Mouse (Mus musculus): Measurements from ENCODE around the gene Kcnh4. TPM values are rescaled to one million over a fixed set of nuclear protein-coding genes. Genes with fewer than 3 reads are reported as not detected.

The Kcnh4 gene
- polyA plus RNA-seq, 1 experiment: not detected

GRCm38 (mm10) chr11:100752294-100752693 is 7.4 kb downstream of the Kcnh4 start:
- Histone ChIP-seq H3K4me1 (ENCODE audit: control insufficient read depth, insufficient read depth, insufficient read length, low read length) (no peaks in the 10 kb centered on the region), H3K27ac (replicated peaks; ENCODE audit: low read depth, low read length) (no peak overlapping the region), H3K4me3 (ENCODE audit: insufficient read depth, low read depth, low read length) (no peak overlapping the region)

DNA sequence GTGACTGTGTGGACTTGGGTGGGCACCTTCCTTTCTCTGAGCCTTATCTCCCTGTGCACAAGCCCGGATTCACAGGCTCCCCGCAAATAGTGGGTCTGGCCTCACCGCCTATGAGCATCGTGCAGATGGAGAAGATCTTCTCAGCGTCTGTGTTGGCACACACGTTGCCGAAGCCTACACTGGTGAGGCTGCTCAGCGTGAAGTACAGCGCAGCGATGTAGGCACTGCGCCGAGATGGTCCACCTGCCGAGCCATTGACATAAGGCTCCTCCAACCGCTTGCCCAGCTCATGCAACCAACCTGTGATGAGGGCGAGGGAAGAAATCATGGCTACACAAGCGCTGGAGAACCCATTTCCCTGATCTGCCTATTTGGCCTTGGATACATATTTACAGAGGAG is 9.6 kb downstream of the Kcnh4 start:
- Histone ChIP-seq H3K4me3 (ENCODE audit: insufficient read depth, low read depth, low read length) (no peak overlapping the region), H3K4me1 (ENCODE audit: control insufficient read depth, insufficient read depth, insufficient read length, low read length) (no peaks in the 10 kb centered on the region), H3K27ac (replicated peaks; ENCODE audit: low read depth, low read length) (no peak overlapping the region)

GRCm38 (mm10) chr11:100749469-100749868 is 10.3 kb downstream of the Kcnh4 start:
- no peaks in the 10 kb centered on the region for H3K4me1 ChIP-seq (ENCODE audit: control insufficient read depth, insufficient read depth, insufficient read length, low read length)
- H3K4me3 ChIP-seq (ENCODE audit: insufficient read depth, low read depth, low read length): no peak overlapping the region
- no peak overlapping the region for H3K27ac ChIP-seq (replicated peaks; ENCODE audit: low read depth, low read length)

DNA sequence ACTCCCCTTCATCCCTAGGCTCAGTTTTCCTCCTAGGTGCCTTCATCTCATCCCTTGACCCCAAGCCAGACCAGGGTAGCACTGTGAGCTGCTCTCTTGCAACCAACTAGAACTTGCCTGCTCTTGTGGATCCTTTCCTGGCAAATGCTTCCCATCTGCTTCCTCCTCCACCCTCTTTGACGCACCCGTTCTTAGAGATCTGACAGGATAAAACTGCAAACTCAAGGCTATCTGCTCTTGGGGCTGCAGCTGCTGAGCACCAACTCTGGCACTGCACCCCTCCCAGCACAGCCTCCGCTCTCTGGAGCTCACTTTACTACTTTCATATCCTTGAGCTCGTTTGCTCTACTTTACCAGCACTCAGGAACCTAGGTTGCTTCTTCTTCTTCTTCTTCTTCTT is 11.1 kb downstream of the Kcnh4 start:
- no peaks in the 10 kb centered on the region for H3K4me1 ChIP-seq (ENCODE audit: control insufficient read depth, insufficient read depth, insufficient read length, low read length)
- no peak overlapping the region for H3K27ac ChIP-seq (replicated peaks; ENCODE audit: low read depth, low read length)
- H3K4me3 ChIP-seq (ENCODE audit: insufficient read depth, low read depth, low read length): no peak overlapping the region

DNA sequence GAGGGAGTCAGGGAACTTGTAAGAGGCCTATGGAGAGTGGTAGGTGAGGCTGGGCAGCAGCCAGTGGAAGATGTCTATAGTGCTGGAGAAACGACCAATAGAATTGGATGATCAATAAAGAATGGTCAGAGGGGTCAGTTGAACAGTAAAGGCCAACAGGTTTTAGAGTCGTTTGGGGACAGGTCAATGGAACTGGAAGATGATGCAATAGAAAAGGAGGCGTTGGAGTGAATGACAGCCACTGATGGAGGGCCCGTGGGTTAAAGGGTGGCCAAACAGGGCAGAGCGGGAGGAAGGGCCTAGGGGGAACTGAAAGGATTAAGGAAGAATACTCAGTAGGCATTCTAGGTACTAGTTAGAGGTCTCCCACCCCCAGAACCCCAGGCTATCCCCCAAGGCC is 12.6 kb downstream of the Kcnh4 start:
- H3K4me3 ChIP-seq (ENCODE audit: insufficient read depth, low read depth, low read length): no peak overlapping the region

DNA sequence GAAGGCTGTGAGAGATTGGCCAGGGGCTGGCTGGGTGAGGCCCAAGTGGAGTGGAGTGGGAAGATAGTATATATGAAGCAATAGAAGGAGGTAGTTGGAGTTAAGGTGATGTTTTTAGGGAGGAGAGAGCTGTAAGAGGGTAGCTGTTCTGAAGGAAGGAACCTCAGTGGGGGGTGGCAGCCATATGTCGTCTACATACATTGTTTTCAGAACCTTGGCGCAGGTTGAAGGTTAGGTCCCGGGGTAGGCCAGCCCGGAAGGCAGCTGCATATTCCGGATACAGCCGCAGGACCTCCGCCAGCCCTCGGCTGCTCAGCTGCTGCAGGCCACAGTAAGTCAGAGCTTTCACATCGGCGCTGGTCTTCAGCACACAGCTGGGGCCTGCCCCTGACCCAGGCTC is 13.2 kb downstream of the Kcnh4 start:
- H3K4me3 ChIP-seq (ENCODE audit: insufficient read depth, low read depth, low read length): no peak overlapping the region
- H3K4me1 ChIP-seq (ENCODE audit: control insufficient read depth, insufficient read depth, insufficient read length, low read length): peaks cover 3% of the 10 kb centered on the region; the same call in 1 of the 2 replicates
- no peak overlapping the region for H3K27ac ChIP-seq (replicated peaks; ENCODE audit: low read depth, low read length)

More for the DNA sequence above, 12.6 kb downstream of the Kcnh4 start:
- Histone ChIP-seq H3K4me1 (ENCODE audit: control insufficient read depth, insufficient read depth, insufficient read length, low read length) (no peaks in the 10 kb centered on the region), H3K27ac (replicated peaks; ENCODE audit: low read depth, low read length) (no peak overlapping the region)

DNA sequence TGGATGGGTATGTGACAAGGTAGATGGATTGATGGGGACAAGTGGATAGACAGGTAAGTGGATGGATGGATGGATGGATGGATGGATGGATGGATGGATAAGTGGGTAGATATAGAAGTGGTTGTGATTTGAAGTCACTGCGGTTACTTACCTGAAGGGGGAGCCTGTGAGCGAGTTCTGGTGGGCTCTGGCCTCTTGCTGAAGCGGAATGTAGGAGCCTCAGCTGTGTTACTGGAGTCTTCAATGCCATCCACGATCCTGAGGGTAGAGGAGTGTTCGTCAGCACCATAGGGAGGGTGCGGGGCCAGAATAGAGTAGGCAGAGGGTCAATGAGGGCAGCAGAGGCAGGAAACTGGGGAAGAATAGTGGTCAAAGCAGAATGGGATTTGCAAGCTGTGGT is 14.7 kb downstream of the Kcnh4 start:
- peaks cover 7% of the 10 kb centered on the region; the same call in 1 of the 2 replicates for H3K4me1 ChIP-seq (ENCODE audit: control insufficient read depth, insufficient read depth, insufficient read length, low read length)
- H3K27ac ChIP-seq (replicated peaks; ENCODE audit: low read depth, low read length): no peak overlapping the region
- no peak overlapping the region for H3K4me3 ChIP-seq (ENCODE audit: insufficient read depth, low read depth, low read length)

GRCm38 (mm10) chr11:100741348-100741747 is 18.4 kb downstream of the Kcnh4 start:
- Histone ChIP-seq H3K27ac (replicated peaks; ENCODE audit: low read depth, low read length) (no peak overlapping the region), H3K4me1 (ENCODE audit: control insufficient read depth, insufficient read depth, insufficient read length, low read length) (peaks cover 13% of the 10 kb centered on the region), H3K4me3 (ENCODE audit: insufficient read depth, low read depth, low read length) (no peak overlapping the region)

GRCm38 (mm10) chr11:100738749-100739148 is 21.0 kb downstream of the Kcnh4 start:
- Histone ChIP-seq H3K4me3 (ENCODE audit: insufficient read depth, low read depth, low read length) (no peak overlapping the region), H3K27ac (replicated peaks; ENCODE audit: low read depth, low read length) (no peak overlapping the region), H3K4me1 (ENCODE audit: control insufficient read depth, insufficient read depth, insufficient read length, low read length) (peaks cover 26% of the 10 kb centered on the region)

GRCm38 (mm10) chr11:100738066-100738604 is 21.6 kb downstream of the Kcnh4 start, which contains the start of gene Rab5c:
TSS of gene Rab5c (minus strand) at chr11:100738215.
- Histone ChIP-seq H3K4me1 (ENCODE audit: control insufficient read depth, insufficient read depth, insufficient read length, low read length) (peaks cover 26% of the 10 kb centered on the region), H3K27ac (replicated peaks; ENCODE audit: low read depth, low read length) (peak within 1 kb of the TSS; percentile 89), H3K4me3 (ENCODE audit: insufficient read depth, low read depth, low read length) (peak within 1 kb of the TSS; percentile 82)

DNA sequence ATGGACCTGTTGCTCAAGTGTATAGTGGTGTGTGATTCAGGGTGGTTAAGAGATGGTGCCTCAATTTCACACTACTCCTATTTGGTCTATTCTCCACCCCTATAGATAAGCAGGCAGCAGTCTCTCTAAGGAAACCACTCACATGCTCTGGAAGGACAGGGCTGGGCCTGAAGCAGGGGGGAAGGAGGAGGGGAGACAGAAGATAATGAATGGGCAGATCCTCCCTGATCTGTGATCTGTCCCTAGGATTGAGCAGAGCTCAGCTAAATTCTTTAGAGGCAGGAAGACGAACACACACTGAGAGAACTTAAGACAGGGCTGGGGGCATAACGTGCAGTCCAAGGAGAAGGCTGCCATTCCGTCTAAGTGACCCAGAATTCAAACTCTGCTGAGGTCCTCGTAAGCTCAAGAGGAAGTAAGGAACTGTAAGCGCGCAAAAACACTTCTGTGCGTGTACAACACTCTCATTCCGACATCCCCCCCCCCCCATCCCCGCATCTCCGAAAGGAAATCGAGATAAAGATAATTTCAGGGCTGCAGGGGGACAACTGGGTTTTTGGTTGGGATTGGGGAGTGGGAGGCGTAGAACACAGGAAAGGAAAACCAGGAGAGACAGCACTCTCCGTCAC is 22.5 kb downstream of the Kcnh4 start:
- Histone ChIP-seq H3K27ac (replicated peaks; ENCODE audit: low read depth, low read length) (peak overlapping the region; percentile 89), H3K4me1 (ENCODE audit: control insufficient read depth, insufficient read depth, insufficient read length, low read length) (peaks cover 26% of the 10 kb centered on the region)

GRCm38 (mm10) chr11:100736746-100737080 is 23.0 kb downstream of the Kcnh4 start:
- H3K4me1 ChIP-seq (ENCODE audit: control insufficient read depth, insufficient read depth, insufficient read length, low read length): peaks cover 24% of the 10 kb centered on the region
- H3K4me3 ChIP-seq (ENCODE audit: insufficient read depth, low read depth, low read length): peak overlapping the region; percentile 82
- peak overlapping the region; percentile 3 for H3K27ac ChIP-seq (replicated peaks; ENCODE audit: low read depth, low read length)

More for the DNA sequence above, 22.5 kb downstream of the Kcnh4 start:
- peak overlapping the region; percentile 82 for H3K4me3 ChIP-seq (ENCODE audit: insufficient read depth, low read depth, low read length)

GRCm38 (mm10) chr11:100735954-100736745 is 23.6 kb downstream of the Kcnh4 start:
- peak overlapping the region; percentile 57 for H3K27ac ChIP-seq (replicated peaks; ENCODE audit: low read depth, low read length)
- H3K4me1 ChIP-seq (ENCODE audit: control insufficient read depth, insufficient read depth, insufficient read length, low read length): peaks cover 22% of the 10 kb centered on the region
- H3K4me3 ChIP-seq (ENCODE audit: insufficient read depth, low read depth, low read length): peak overlapping the region; percentile 82

GRCm38 (mm10) chr11:100735134-100735865 is 24.4 kb downstream of the Kcnh4 start:
- H3K4me3 ChIP-seq (ENCODE audit: insufficient read depth, low read depth, low read length): peak overlapping the region; percentile 82
- H3K4me1 ChIP-seq (ENCODE audit: control insufficient read depth, insufficient read depth, insufficient read length, low read length): peaks cover 28% of the 10 kb centered on the region
- H3K27ac ChIP-seq (replicated peaks; ENCODE audit: low read depth, low read length): peak overlapping the region; percentile 57
